Mouse (Mus musculus) urinary bladder, postnatal 25 days (tissue): Measurements from ENCODE around the gene Tut1.
"Not testable (repeated sequence)": the region's sequence is repeated elsewhere in the genome, so short reads cannot be mapped to it uniquely, and the experiment has no call there.

Source experiments
- DNase-seq: peaks from one replicate; pipeline ENCODE4 v3.0.0; 2022; ENCODE audit warnings: low spot score

Gene Tut1

DNA sequence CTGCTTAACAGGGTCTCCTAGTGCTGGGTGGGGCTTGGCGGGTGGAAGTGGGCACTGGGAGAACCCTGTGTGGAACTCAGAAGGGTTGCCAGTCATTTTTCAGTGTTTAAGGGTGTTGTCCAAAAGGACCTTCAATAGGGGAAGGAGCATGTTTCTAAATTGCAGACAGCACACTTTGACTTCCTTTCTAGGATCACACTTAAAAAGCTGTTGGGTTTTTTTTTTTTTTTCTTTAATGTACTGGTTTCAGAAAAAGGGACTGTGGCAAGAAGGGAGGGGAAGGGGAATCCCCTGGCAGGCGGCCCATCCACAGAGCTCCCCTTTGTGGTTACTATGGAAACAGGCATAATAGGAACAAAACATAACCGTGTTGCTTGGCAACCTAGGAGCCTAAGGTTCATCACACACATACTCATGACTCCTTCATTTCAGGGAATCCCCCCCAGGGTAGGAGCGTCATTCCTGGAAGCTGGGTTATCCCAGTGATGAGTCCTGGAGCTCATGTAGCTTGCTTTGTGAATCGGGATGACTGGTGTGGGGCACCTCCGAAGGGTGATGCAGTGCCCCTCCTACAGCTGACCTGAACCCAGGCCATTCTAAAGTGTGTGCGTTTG lies 30.7 kb downstream of the Tut1 start:
- no peak for DNase-seq

DNA sequence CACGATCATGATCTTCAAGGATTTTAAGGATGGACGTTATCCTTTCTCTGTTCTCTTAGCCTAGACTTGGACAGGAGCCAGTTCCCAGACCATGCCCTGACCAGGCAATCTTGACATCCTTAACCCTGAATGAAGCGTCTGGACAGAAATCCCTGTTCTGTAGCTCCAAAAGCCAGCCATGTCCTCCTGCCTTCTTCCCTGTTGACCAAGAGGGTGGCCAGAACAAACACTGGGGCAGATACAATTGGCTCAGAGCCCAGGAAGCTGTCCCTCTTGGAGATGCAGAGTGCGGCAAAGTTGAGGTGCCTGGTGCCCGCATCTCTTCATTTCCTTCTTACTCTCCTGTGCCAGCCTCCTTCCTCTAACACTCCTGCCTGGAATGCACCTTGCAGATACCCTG lies 32.2 kb downstream of the Tut1 start:
- no peak for DNase-seq

- no peak for DNase-seq
These were observed 34.2 kb downstream of the Tut1 start for GRCm38 (mm10) chr19:8987816-8988215.

DNA sequence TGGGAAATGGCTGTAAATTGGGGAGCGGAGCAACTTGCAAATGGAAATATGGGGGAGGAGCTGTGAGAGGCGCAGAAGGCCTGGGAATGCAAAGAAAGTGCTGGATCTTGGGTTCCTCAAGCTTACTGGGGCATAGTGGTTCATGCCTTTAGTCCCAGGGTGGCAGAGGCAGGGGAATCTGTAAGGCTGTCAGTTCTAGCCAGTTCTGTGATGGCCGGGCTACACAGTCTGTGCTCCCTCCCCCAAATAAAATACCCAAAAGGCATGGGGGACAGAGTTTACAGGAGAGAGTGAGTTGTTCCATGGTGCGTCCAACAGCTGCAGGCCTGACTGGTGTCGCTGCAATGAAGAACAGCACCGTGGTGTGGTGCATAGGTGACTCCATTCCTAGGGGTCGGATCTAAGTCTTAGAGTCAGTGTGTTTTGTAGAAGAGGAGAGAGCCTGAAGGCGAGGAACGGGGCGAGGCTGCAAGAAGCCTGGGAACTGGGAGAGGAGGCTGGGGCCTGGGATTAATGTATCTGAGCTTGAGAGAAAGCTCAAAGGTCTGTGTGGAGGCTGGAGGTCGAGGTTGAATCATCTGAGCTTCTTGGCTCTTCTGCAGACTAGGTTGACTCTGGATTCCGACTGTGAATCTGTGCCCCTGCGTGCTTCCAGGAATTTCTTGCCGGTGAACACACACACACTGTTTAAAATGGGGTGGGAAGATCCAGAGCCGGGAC lies 34.9 kb downstream of the Tut1 start:
- DNase-seq: no peak

- DNase-seq: peak; percentile 78
These were observed 35.5 kb downstream of the Tut1 start, which contains the start of gene Ahnak for GRCm38 (mm10) chr19:8989066-8989566. Ahnak (plus strand) TSS chr19:8989284.

DNA sequence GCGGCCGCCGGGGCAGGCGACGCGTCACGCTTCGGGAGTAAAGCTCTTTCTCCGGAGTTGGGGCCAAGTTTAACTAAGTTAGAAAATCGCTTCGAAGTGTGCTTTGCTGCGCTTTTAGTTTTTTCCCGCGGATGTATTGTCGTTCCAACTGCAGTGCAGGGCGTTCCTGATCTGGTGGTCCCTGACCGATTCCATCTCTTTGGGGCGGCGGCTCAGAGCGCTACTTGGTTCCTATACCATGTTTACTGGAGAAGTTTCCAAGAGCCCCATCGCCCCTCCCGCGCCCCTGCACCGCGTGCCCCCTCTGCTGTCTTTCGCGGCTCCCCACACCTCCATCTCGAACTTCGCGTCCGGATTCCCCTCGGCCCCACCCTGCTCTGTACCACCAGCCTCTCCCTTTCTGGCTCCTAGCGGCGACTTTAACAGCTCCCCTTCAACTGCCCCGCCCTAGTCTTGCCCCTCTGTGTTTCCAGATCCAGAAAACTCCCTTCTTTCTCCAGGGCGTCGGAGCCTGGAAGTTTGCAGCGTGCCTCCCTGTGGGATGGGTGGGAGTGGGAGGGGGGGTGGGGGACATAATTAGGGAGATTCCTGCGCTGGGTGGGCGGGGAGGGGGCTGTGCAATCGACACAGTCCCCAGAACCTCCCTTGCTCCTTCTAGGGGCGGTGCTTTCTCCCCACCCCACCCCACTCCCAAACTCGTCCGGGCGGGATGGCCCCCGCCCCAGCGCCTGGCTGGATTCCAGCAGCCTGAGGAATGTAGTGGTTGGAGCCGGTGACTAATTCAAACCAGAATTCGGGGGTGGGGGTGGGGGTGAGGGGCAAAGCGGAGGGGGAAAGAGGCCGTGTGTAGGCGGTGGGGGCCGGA lies 36.2 kb downstream of the Tut1 start:
- DNase-seq: peak; percentile 96

DNA sequence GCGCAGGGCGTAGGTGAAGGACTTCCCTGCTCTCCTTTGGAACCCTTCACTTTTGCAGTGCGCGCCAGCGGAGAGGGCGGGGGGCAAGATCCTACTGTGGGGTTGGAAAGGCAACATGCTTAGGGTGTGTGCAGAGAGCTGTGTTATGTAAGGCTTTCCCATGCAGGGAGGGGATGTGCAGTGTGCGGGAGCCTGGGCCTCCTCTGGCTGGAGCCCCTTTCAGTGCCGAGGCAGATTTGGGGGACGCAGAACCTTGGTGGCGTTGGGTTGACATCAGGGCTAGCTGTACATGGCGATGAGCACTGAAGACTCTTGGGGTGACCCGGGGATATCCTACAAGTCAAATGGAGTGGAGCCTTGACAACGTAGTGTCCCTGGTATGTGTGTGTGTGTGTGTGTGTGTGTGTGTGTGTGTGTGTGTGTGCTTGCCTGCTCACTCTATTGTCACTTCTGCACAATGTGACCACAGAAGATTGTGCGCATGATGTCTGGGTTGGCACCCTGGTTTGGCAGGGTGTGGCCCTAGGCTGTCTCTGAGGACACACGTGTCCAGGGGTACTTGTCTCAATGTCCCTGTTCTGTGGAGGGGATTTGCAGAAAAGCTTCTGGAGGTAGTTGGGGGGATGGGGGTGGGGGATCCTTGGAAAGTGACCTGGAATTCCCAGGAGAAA lies 36.9 kb downstream of the Tut1 start:
- DNase-seq: no peak

DNA sequence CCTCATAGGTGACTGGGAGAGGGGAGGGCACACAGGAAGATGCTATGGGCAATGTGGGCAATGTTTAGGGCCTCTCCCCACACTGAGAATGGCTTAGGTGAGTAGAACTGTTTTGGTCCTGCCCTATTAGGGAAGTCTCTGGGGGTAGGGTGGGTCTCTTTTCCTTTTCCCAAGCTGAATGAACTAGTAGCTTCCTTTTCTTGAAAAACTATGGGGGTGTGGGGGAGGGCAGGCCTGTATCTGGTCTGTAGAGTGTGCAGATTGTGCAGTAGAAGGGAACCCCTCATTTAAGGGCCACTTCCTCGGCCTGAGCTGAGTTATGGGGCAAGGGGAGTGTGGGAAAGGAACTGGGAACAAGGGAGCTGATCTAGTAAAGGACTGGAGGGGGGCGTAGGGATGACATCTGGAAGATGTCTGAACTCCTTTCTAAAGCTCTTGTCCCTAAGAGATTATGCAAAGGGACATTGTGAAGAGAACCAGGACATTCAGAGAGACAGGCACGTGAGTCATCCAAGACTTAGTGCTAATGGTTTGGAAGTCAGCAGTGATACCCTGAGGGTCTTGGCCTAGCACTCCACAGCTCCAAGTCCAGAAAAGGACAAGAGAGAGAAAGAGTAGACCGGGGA lies 37.7 kb downstream of the Tut1 start:
- no peak for DNase-seq

GRCm38 (mm10) chr19:8991871-8992735 lies 38.5 kb downstream of the Tut1 start:
- DNase-seq: peak; percentile 51

DNA sequence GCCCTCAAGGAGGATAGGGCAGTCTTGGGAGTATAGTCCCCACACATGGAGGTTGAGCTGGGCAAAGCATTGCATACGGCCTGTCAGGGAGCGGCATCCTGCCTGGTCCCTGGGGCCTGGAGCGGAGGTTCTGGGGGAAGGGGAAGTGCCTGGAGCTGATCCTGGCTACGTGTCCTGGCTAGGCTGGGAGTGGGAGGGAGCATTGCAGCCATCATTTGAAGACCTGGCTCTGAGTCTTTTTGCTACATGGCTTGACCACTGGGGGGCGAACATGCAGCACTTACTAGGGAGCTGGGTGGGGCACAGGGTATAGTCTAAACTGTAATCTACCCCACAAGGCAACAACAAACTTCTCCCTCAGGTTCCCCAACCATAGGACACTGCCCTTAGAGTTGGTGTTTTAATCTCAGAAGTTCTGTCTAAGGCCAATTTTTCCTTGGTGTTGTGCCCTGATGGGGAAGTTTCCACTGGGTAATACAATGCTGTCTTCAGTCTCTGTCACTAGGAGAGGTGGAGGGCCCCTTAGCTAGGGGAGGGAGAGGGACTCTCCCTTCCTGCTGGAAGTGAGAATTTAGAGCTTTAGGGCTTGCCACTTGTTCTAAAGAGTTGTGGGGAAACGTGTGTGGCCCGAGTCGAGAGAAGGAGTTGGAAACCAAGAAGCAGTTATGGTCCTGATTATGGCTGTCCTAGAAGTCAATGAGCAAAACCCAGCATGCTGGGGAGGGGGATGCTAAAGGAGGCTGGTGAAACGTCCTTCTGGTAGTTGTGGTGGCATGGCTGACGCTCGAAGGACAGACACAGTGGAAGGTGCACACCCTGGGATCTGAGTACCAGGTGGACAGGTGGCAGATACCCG lies 39.4 kb downstream of the Tut1 start:
- peak; percentile 81 for DNase-seq

- no peak for DNase-seq
These were observed 39.9 kb downstream of the Tut1 start for GRCm38 (mm10) chr19:8993625-8993912.

DNA sequence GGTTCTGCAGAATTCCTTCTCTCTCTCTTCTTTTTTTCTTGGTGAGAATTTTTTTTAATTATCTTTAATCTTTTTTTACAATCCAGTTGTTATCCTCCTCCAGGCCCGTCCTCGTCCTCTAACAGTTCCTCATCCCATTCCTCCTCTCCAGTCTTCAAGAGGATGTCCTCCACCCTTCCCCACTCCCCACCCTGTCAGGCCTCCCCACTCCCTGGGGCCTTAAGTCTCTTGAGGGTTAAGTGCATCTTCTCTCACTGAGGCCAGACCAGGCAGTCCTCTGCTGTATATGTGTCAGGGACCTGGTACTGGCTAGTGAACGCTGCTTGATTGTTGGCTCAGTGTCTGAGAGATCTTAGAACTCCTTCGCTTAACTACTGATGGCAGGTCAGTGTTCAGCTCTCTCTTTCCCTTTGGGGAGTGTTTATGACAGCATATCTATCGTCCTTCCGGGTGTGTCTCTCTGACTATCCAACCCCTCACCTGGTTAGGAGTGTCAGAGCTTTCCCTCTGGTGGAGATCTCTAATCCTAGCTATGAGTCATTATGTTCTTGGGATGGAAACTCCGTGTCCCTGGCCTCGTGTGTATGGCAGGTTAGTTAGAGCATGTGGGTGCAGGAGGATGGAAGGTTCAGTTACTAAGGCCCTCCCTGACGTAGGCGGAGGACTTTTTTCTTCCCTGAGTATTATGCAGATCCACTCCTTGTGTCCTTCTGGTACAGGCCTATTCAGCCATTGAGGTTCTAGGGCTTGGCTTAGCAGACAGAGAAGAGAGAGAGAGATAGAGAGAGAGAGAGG lies 41.4 kb downstream of the Tut1 start:
- DNase-seq: no peak

DNA sequence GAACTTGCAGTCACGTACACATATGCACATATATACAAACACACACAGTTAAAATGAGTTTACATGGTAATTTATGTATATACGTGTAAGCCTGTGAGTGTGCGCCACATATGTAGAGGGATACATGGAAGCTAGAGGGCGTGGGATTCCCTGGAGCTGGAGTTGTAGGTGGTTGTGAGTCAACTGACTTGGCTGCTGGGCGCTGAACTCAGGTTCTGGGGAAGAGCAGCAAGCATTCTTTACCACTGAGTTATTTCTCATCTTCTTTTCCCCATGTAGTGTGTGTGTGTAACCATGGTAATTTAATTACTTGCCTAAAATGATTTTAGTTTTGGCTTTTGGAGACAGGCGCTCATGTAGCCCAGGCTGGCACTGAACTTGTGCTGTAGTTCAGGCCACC lies 43.0 kb downstream of the Tut1 start:
- no peak for DNase-seq

GRCm38 (mm10) chr19:8997546-8997945 lies 43.9 kb downstream of the Tut1 start:
- peak; percentile 83 for DNase-seq

GRCm38 (mm10) chr19:8998546-8998945 lies 44.9 kb downstream of the Tut1 start:
- DNase-seq: no peak

DNA sequence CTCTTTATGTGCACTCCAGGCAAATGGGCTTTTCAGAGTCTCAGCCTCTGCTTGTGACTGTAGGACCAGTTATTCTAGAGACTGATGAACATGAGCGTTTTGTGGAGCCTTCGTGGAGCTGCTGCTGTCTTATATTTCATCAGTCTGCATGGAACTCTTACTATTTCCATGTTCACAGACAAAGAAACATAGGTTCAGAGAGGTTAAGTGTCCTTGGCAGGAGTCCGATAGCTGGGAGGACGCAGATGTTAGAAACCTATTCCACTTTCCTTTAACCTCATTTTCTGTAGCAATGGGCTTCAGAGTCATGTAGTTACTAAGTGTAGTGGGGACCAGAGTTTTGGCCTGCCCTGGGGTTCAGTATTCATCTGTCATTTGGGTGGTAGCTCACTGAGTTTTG lies 45.6 kb downstream of the Tut1 start:
- DNase-seq: no peak

- DNase-seq: not testable (repeated sequence)
These were observed 53.3 kb downstream of the Tut1 start for GRCm38 (mm10) chr19:9006915-9007314.
